Mouse (Mus musculus) embryonic facial prominence, embryonic 11.5 days (tissue): ENCODE measurements around the gene Hspbp1. TPM values are rescaled to one million over a fixed set of nuclear protein-coding genes. Genes with fewer than 3 reads are reported as not detected.
A peak's percentile ranks its signal among the peaks of the same experiment; 100 is the strongest.

Experiments used
- ATAC-seq: fragments of 200-750 bp; cut with Nextera tagmentation; replicated peaks from 2 replicates; pipeline ENCODE4 v1.8.0; 2017; ENCODE audit warnings: low read depth; ENCODE audit not compliant: insufficient number of reproducible peaks, low FRiP score, low TSS enrichment
- DNase-seq: peaks from one replicate; pipeline ENCODE4 v3.0.0-alpha.2; 2015; ENCODE audit warnings: low spot score
- H3K27ac ChIP-seq: fragments of 300-500 bp; sonication (generic); replicated peaks from 2 replicates; pipeline ENCODE4 v1.5.1; 2014; ENCODE audit warnings: mild to moderate bottlenecking, low read depth, low read length, control low read depth
- H3K27me3 ChIP-seq: fragments of 300-500 bp; sonication (generic); 2 replicates; pipeline ENCODE4 v1.6.1; 2014; ENCODE audit warnings: mild to moderate bottlenecking, low read length, moderate library complexity, mixed read lengths; ENCODE audit not compliant: control insufficient read depth, insufficient read depth
- H3K36me3 ChIP-seq: fragments of 300-500 bp; sonication (generic); replicated peaks from 2 replicates; pipeline ENCODE4 v1.6.1; 2014; ENCODE audit warnings: low read depth, mild to moderate bottlenecking, low read length, moderate library complexity, mixed read lengths; ENCODE audit not compliant: control insufficient read depth, insufficient read depth
- H3K4me1 ChIP-seq: fragments of 300-500 bp; sonication (generic); 2 replicates; pipeline ENCODE4 v1.6.1; 2014; ENCODE audit warnings: low read length, mixed read lengths; ENCODE audit not compliant: control insufficient read depth, insufficient read depth
- H3K4me2 ChIP-seq: fragments of 300-500 bp; sonication (generic); 2 replicates; pipeline ENCODE4 v1.6.1; 2014; ENCODE audit warnings: low read depth, mild to moderate bottlenecking, control low read depth, low read length, moderate library complexity
- H3K4me3 ChIP-seq: fragments of 300-500 bp; sonication (generic); 2 replicates; pipeline ENCODE4 v1.5.1; 2014; ENCODE audit warnings: low read depth, low read length, control low read depth
- H3K9ac ChIP-seq: fragments of 300-500 bp; sonication (generic); replicated peaks from 2 replicates; pipeline ENCODE4 v1.6.1; 2014; ENCODE audit warnings: mild to moderate bottlenecking, control low read depth, low read length
- H3K9me3 ChIP-seq: fragments of 300-500 bp; sonication (generic); replicated peaks from 2 replicates; pipeline ENCODE4 v1.6.1; 2016; ENCODE audit warnings: mild to moderate bottlenecking, low read length, inconsistent platforms, mixed read lengths; ENCODE audit not compliant: control insufficient read depth
- WGBS: fragments of 180-500 bp; shearing (Covaris S2); extraction: QIAGEN DNeasy Blood & Tissue Kit; methylation state at CpG from one replicate; pipeline ENCODE4 v1.1.7; 2014; 5-methylcytosine and 5-hydroxymethylcytosine counted together
- polyA plus RNA-seq: library from polyadenylated mRNA; unstranded; fragments of >200 nt; fragmentation: Nextera tagmentation; extraction: Ambion mirVana; gene quantifications from 2 replicates; pipeline ENCODE4 v1.2.1, GENCODE M21; 2014

The Hspbp1 gene
- polyA plus RNA-seq, 1 experiment from 2014 or later, result 102 TPM

- no peak overlapping the region for H3K27ac ChIP-seq
- WGBS, result 100% methylated on average over 1 of the region's 1 CpGs
- H3K9ac ChIP-seq, result no peak overlapping the region
- ATAC-seq, result no peak
- H3K27me3 ChIP-seq, result no peaks in the 10 kb centered on the region
- H3K9me3 ChIP-seq, result no peaks in the 10 kb centered on the region
- peaks cover 7% of the 10 kb centered on the region for H3K4me1 ChIP-seq
- H3K4me2 ChIP-seq, result no peak overlapping the region
- no peaks in the 10 kb centered on the region for H3K36me3 ChIP-seq
- no peak for DNase-seq
- no peak overlapping the region for H3K4me3 ChIP-seq
Measured at GRCm38 (mm10) chr7:4655916-4656315, 29.0 kb downstream of the Hspbp1 start.

- 92% methylated on average over 4 of the region's 4 CpGs for WGBS
- Histone ChIP-seq H3K9ac (no peak overlapping the region), H3K4me3 (no peak overlapping the region), H3K36me3 (no peaks in the 10 kb centered on the region), H3K4me2 (no peak overlapping the region), H3K27me3 (no peaks in the 10 kb centered on the region), H3K4me1 (peaks cover 7% of the 10 kb centered on the region), H3K27ac (no peak overlapping the region), H3K9me3 (no peaks in the 10 kb centered on the region)
- no peak for ATAC-seq
- DNase-seq, result no peak
Measured at GRCm38 (mm10) chr7:4655393-4655792, 29.5 kb downstream of the Hspbp1 start.

- ATAC-seq, result no peak
- Histone ChIP-seq H3K9me3 (no peaks in the 10 kb centered on the region), H3K36me3 (no peaks in the 10 kb centered on the region), H3K4me3 (no peak overlapping the region), H3K9ac (0 out of 2 replicates have a peak overlapping the region, but pooled peaks have one; percentile 25), H3K4me2 (no peak overlapping the region), H3K4me1 (peaks cover 7% of the 10 kb centered on the region), H3K27ac (no peak overlapping the region), H3K27me3 (no peaks in the 10 kb centered on the region)
- WGBS, result 81% methylated on average over 2 of the region's 2 CpGs
- no peak for DNase-seq
Measured at GRCm38 (mm10) chr7:4654221-4654620, 30.6 kb downstream of the Hspbp1 start.

GRCm38 (mm10) chr7:4653780-4654179 lies 31.1 kb downstream of the Hspbp1 start:
- ATAC-seq (no peak), DNase-seq (no peak)
- no peak overlapping the region for H3K4me3 ChIP-seq
- H3K4me2 ChIP-seq, result no peak overlapping the region
- 81% methylated on average over 7 of the region's 7 CpGs for WGBS
- H3K9ac ChIP-seq, result no peak overlapping the region
- H3K36me3 ChIP-seq, result no peaks in the 10 kb centered on the region
- no peaks in the 10 kb centered on the region for H3K27me3 ChIP-seq
- no peak overlapping the region for H3K27ac ChIP-seq
- H3K4me1 ChIP-seq, result peaks cover 7% of the 10 kb centered on the region
- H3K9me3 ChIP-seq, result no peaks in the 10 kb centered on the region

GRCm38 (mm10) chr7:4653351-4653750 lies 31.5 kb downstream of the Hspbp1 start:
- no peak overlapping the region for H3K4me3 ChIP-seq
- H3K4me2 ChIP-seq, result no peak overlapping the region
- H3K9me3 ChIP-seq, result no peaks in the 10 kb centered on the region
- no peaks in the 10 kb centered on the region for H3K27me3 ChIP-seq
- H3K4me1 ChIP-seq, result peaks cover 7% of the 10 kb centered on the region
- no peak for ATAC-seq
- no peak overlapping the region for H3K27ac ChIP-seq
- DNase-seq, result no peak
- 74% methylated on average over 5 of the region's 5 CpGs for WGBS
- no peak overlapping the region for H3K9ac ChIP-seq
- H3K36me3 ChIP-seq, result no peaks in the 10 kb centered on the region

GRCm38 (mm10) chr7:4652726-4653125 lies 32.1 kb downstream of the Hspbp1 start:
- no peak overlapping the region for H3K27ac ChIP-seq
- 87% methylated on average over 5 of the region's 5 CpGs for WGBS
- no peaks in the 10 kb centered on the region for H3K9me3 ChIP-seq
- H3K4me3 ChIP-seq, result no peak overlapping the region
- no peaks in the 10 kb centered on the region for H3K27me3 ChIP-seq
- no peak overlapping the region for H3K4me2 ChIP-seq
- H3K9ac ChIP-seq, result no peak overlapping the region
- H3K4me1 ChIP-seq, result peaks cover 6% of the 10 kb centered on the region
- DNase-seq, result no peak
- ATAC-seq, result no peak
- no peaks in the 10 kb centered on the region for H3K36me3 ChIP-seq

GRCm38 (mm10) chr7:4651581-4651980 lies 33.3 kb downstream of the Hspbp1 start:
- 85% methylated on average over 8 of the region's 8 CpGs for WGBS
- Histone ChIP-seq H3K4me1 (peaks cover 2% of the 10 kb centered on the region; the same call in 1 of the 2 replicates), H3K27me3 (no peaks in the 10 kb centered on the region), H3K36me3 (no peaks in the 10 kb centered on the region), H3K4me3 (no peak overlapping the region), H3K9ac (no peak overlapping the region), H3K27ac (no peak overlapping the region), H3K4me2 (no peak overlapping the region), H3K9me3 (no peaks in the 10 kb centered on the region)
- ATAC-seq (no peak), DNase-seq (no peak)

GRCm38 (mm10) chr7:4647992-4648391 lies 36.9 kb downstream of the Hspbp1 start:
- no peaks in the 10 kb centered on the region for H3K27me3 ChIP-seq
- H3K4me3 ChIP-seq, result no peak overlapping the region
- H3K36me3 ChIP-seq, result peaks cover 5% of the 10 kb centered on the region
- no peaks in the 10 kb centered on the region for H3K4me1 ChIP-seq
- H3K27ac ChIP-seq, result no peak overlapping the region
- H3K9ac ChIP-seq, result no peak overlapping the region
- no peaks in the 10 kb centered on the region for H3K9me3 ChIP-seq
- DNase-seq, result no peak
- ATAC-seq, result no peak
- H3K4me2 ChIP-seq, result no peak overlapping the region
- WGBS, result 89% methylated on average over 2 of the region's 2 CpGs
